Mouse (Mus musculus) liver, postnatal 0 days (tissue): ENCODE results near the gene Hist1h4j. TPM values are rescaled to one million over a fixed set of nuclear protein-coding genes. Genes with fewer than 3 reads are reported as not detected.
"Not testable (repeated sequence)": the region's sequence is repeated elsewhere in the genome, so short reads cannot be mapped to it uniquely, and the experiment has no call there.

ENCODE experiments used
- ATAC-seq: fragments of 200-750 bp; cut with Nextera tagmentation; 2 replicates; pipeline ENCODE4 v1.8.0; 2017; ENCODE audit warnings: mild to moderate bottlenecking, moderate library complexity
- DNase-seq: peaks from one replicate; pipeline ENCODE4 v3.0.0-alpha.2; 2016
- H3K27ac ChIP-seq: fragments of 300-500 bp; sonication (generic); 2 replicates; pipeline ENCODE4 v1.5.1; 2014; ENCODE audit warnings: antibody characterized with exemption, moderate library complexity, mild to moderate bottlenecking, low read depth
- H3K27me3 ChIP-seq: fragments of 300-500 bp; sonication (generic); 2 replicates; pipeline ENCODE4 v1.6.1; 2014; ENCODE audit warnings: low read length, control low read depth, mixed read lengths; ENCODE audit not compliant: insufficient read depth
- H3K36me3 ChIP-seq: fragments of 300-500 bp; sonication (generic); replicated peaks from 2 replicates; pipeline ENCODE4 v1.6.1; 2014; ENCODE audit warnings: mild to moderate bottlenecking, control low read depth, low read length, moderate library complexity, mixed read lengths; ENCODE audit not compliant: insufficient read depth
- H3K4me1 ChIP-seq: fragments of 300-500 bp; sonication (generic); 2 replicates; pipeline ENCODE4 v1.6.1; 2014; ENCODE audit warnings: antibody characterized with exemption, mild to moderate bottlenecking, control low read depth; ENCODE audit not compliant: insufficient read depth
- H3K4me2 ChIP-seq: fragments of 300-500 bp; sonication (generic); 2 replicates; pipeline ENCODE4 v1.6.1; 2014; ENCODE audit warnings: low read depth, mild to moderate bottlenecking, low read length, moderate library complexity, mixed read lengths
- H3K4me3 ChIP-seq: fragments of 300-500 bp; sonication (generic); 2 replicates; pipeline ENCODE4 v1.5.1; 2014; ENCODE audit warnings: low read depth, low read length
- H3K9ac ChIP-seq: fragments of 300-500 bp; sonication (generic); replicated peaks from 2 replicates; pipeline ENCODE4 v1.6.1; 2014; ENCODE audit warnings: mild to moderate bottlenecking, moderate library complexity
- H3K9me3 ChIP-seq: fragments of 300-500 bp; sonication (generic); 2 replicates; pipeline ENCODE4 v1.6.1; 2016; ENCODE audit warnings: mild to moderate bottlenecking, control low read depth, low read length, mixed read lengths
- CTCF ChIP-seq: sonication (generic); IDR thresholded peaks from 2 replicates; pipeline ENCODE4 v1.5.1; 2016; ENCODE audit warnings: antibody characterized with exemption, low read depth
- EP300 ChIP-seq: IDR thresholded peaks from 2 replicates; pipeline ENCODE4 v1.6.1; 2016; ENCODE audit warnings: antibody characterized with exemption, low read depth, mild to moderate bottlenecking
- WGBS: fragments of 180-500 bp; shearing (Covaris S2); extraction: QIAGEN DNeasy Blood & Tissue Kit; methylation state at CpG from one replicate; pipeline ENCODE4 v1.1.7; 2014; ENCODE audit not compliant: insufficient replicate concordance; 5-methylcytosine and 5-hydroxymethylcytosine counted together
- polyA plus RNA-seq: library from polyadenylated mRNA; unstranded; fragments of >200 nt; fragmentation: Nextera tagmentation; extraction: Ambion mirVana; gene quantifications from 2 replicates; pipeline ENCODE4 v1.2.1, GENCODE M21; 2015

Gene Hist1h4j
- polyA plus RNA-seq, 1 experiment from 2014 or later, result 0.32 TPM

DNA sequence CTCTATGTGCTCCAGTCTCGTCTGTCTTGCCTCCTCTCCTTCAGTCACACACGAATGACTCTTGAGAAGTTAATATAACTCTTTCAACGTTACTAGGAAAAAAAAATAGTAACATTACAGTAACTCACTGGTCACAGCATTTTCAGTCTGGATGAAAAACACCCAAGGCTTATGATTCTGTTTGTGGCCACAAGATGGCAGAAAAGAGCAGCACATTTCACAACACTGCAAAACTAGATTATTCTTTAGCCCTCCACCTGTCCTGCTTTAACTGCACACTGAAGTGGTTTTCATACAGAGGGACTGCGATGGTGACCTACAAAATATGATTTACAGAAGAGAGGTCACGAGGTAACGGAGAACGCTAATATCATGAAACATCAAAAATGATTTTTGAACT lies 20.1 kb upstream of the Hist1h4j start:
- Histone ChIP-seq H3K4me3 (peak overlapping the region; percentile 45), H3K4me1 (peaks cover 25% of the 10 kb centered on the region)

DNA sequence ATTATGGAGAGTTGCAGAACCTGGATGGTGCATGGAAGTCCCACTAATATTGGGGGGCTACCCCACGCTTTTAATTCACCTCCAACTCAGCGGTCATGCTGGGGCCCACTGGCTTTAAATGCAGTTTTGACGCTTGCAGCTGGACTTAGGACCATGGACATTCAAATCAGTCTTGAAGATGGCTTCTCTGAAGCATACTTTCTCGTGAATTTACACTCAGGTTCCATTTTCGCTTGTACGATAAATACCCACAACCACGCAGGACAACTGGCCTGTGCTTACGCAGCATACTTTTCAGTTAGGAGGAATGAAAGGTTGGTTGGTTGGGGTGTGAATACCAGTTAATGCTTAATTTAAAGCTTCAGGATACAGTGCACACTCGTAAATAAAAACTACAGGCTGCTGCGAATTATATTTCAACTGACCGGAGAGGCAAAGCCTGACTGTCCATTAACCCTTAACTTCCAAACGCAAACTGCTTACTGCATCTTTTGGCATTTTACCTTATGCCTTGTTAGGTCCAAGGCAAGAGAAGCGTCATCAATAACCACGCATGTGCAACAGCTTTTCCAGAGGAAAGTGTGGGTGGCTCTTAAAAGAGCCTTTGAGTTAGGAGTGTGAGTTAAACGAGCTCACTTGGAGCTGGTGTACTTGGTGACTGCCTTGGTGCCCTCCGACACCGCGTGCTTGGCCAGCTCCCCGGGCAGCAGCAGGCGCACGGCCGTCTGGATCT lies 19.6 kb upstream of the Hist1h4j start:
- DNase-seq (peak; percentile 33), ATAC-seq (no peak)
- under 1% methylated on average over 20 of the region's 22 CpGs for WGBS
- peak overlapping the region; percentile 88 for H3K27ac ChIP-seq
- peak overlapping the region; percentile 72 for H3K4me2 ChIP-seq
- no peaks in the 10 kb centered on the region for H3K36me3 ChIP-seq
- no peaks in the 10 kb centered on the region for H3K27me3 ChIP-seq
- TF ChIP-seq EP300, result no peak
- TF ChIP-seq CTCF, result no peak
- H3K9ac ChIP-seq, result peak overlapping the region; percentile 77
- H3K9me3 ChIP-seq, result no peaks in the 10 kb centered on the region
- H3K4me1 ChIP-seq, result peaks cover 25% of the 10 kb centered on the region
- H3K4me3 ChIP-seq, result peak overlapping the region; percentile 45

More for the DNA sequence above, 20.1 kb upstream of the Hist1h4j start:
- TF ChIP-seq CTCF (peak; percentile 96), EP300 (no peak; the same call in 1 of the 2 replicates)
- H3K9me3 ChIP-seq, result no peaks in the 10 kb centered on the region
- peak overlapping the region; percentile 77 for H3K9ac ChIP-seq
- H3K4me2 ChIP-seq, result peak overlapping the region; percentile 72
- peak; percentile 72 for DNase-seq
- no peaks in the 10 kb centered on the region for H3K36me3 ChIP-seq
- no peak for ATAC-seq
- WGBS, result under 1% methylated on average over 7 of the region's 7 CpGs
- H3K27ac ChIP-seq, result peak overlapping the region; percentile 88
- H3K27me3 ChIP-seq, result no peaks in the 10 kb centered on the region

- H3K9me3 ChIP-seq, H3K36me3 ChIP-seq, H3K27me3 ChIP-seq: not testable (repeated sequence)
- peak; percentile 85 for ATAC-seq
- TF ChIP-seq CTCF, result 0 out of 2 replicates have a peak, but pooled peaks have one; percentile 1
- TF ChIP-seq EP300, result peak; percentile 75
- under 1% methylated on average over 23 of the region's 50 CpGs for WGBS
- Histone ChIP-seq H3K4me1 (peaks cover 25% of the 10 kb centered on the region), H3K4me2 (peak within 1 kb of the TSS; percentile 72), H3K4me3 (peak within 1 kb of the TSS; percentile 45), H3K27ac (peak within 1 kb of the TSS; percentile 88), H3K9ac (peak within 1 kb of the TSS; percentile 77)
- peak; percentile 82 for DNase-seq
Observed at GRCm38 (mm10) chr13:21715864-21716539, 18.9 kb upstream of the Hist1h4j start, which contains the start of the genes Hist1h2bl and Hist1h2ai. Hist1h2bl (minus strand) TSS chr13:21716143. Hist1h2ai (plus strand) TSS chr13:21716422.

DNA sequence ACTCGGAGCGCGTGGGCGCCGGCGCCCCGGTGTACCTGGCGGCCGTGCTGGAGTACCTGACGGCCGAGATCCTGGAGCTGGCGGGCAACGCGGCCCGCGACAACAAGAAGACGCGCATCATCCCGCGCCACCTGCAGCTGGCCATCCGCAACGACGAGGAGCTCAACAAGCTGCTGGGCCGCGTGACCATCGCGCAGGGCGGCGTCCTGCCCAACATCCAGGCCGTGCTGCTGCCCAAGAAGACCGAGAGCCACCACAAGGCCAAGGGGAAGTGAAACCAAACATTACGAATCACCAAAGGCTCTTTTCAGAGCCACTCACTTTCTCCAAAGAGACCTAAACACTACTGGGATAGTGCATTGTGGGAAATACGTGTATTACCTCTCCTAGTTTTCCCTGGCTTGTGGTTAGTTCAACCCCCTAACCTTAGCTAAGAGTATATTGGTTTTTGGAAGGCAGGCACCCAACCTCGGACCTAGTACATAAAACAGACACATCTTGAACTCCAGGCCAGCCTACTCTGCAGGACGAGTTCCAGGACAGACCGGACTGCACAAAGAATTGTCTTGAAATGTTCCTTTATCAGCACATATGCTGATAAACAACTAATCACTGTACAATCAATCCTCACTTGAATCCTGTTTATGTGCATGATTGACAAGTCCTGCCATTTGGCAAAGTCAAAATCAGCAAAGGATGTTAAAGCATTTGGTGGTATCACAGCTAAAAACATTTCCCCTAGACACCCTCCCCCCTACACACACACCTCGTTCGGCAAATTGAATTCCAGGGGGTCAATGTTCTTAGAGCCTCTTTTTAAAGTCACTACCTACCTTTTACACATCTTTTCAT lies 18.1 kb upstream of the Hist1h4j start:
- 0% methylated on average over 9 of the region's 38 CpGs for WGBS
- H3K27me3 ChIP-seq, H3K9me3 ChIP-seq, H3K36me3 ChIP-seq: not testable (repeated sequence)
- Histone ChIP-seq H3K9ac (peak overlapping the region; percentile 56), H3K27ac (peak overlapping the region; percentile 88), H3K4me2 (peak overlapping the region; percentile 68), H3K4me1 (peaks cover 18% of the 10 kb centered on the region), H3K4me3 (peak overlapping the region; percentile 45)
- DNase-seq, result peak; percentile 46
- ATAC-seq, result peak; percentile 21
- TF ChIP-seq EP300, result peak; percentile 0; the same call in 1 of the 2 replicates

DNA sequence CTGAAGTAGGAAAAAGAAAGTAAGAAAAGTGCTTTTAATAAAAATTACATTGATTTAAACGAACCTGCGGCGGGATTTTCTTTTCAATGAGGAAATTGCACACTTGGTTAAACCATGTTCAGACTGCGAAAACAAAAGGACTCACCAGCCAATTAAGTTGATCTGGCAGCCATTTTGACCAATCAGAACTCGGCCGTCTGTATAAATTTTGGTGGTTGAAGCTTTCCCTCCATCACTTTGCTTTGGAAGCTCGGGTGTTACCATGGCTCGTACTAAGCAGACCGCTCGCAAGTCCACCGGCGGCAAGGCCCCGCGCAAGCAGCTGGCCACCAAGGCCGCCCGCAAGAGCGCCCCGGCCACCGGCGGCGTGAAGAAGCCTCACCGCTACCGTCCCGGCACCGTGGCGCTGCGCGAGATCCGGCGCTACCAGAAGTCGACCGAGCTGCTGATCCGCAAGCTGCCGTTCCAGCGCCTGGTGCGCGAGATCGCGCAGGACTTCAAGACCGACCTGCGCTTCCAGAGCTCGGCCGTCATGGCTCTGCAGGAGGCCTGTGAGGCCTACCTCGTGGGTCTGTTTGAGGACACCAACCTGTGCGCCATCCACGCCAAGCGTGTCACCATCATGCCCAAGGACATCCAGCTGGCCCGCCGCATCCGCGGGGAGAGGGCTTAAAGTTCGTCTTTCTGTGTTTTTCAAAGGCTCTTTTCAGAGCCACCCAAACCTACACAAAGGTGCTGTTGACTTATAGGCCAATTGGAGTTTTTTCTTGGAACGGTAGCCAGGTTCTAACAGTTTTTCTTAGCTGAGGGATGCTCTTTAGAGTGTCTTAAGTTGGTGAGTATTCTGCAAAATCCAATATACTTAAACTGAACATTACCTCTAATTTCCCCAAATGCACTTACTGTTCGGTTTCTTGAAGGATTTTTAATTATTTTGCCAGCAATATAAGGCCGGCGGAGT lies 17.2 kb upstream of the Hist1h4j start, which contains the start of gene Hist1h3h:
Hist1h3h (plus strand) TSS at position 263 of the 961 bp plus-strand sequence.
- peak within 1 kb of the TSS; percentile 79 for H3K9ac ChIP-seq
- peak within 1 kb of the TSS; percentile 73 for H3K4me2 ChIP-seq
- ATAC-seq, result peak; percentile 19
- WGBS, result 3% methylated on average over 23 of the region's 56 CpGs
- H3K27me3 ChIP-seq, H3K9me3 ChIP-seq, H3K36me3 ChIP-seq: not testable (repeated sequence)
- H3K4me3 ChIP-seq, result peak within 1 kb of the TSS; percentile 45
- H3K27ac ChIP-seq, result peak within 1 kb of the TSS; percentile 93
- H3K4me1 ChIP-seq, result peaks cover 18% of the 10 kb centered on the region
- 0 out of 2 replicates have a peak, but pooled peaks have one; percentile 16 for TF ChIP-seq EP300
- peak; percentile 84 for DNase-seq
